Mouse (Mus musculus): Measurements from ENCODE around the gene Bsdc1.

Gene Bsdc1

GRCm38 (mm10) chr4:129479863-129480262 lies 18.5 kb downstream of the Bsdc1 start:
- CTCF ChIA-PET = no interaction called here

GRCm38 (mm10) chr4:129481090-129481489 lies 19.7 kb downstream of the Bsdc1 start:
- CTCF ChIA-PET = no interaction called here

- CTCF ChIA-PET = interaction anchor here (0.5 kb wide), 1 partner anchor 186 kb away, joined by 10 read pairs; no protein-coding TSS in a partner anchor
Observed at GRCm38 (mm10) chr4:129490972-129491880, 29.8 kb downstream of the Bsdc1 start, which contains the start of the genes Tssk3 and Fam229a. Tssk3 (minus strand) TSS chr4:129491022. Fam229a (plus strand) TSS chr4:129491190.

GRCm38 (mm10) chr4:129494681-129495080 lies 33.3 kb downstream of the Bsdc1 start:
- CTCF ChIA-PET = interaction anchor here (1.1 kb wide), 1 partner anchor 33 kb away, joined by 3 read pairs; the partner anchor contains the start of gene Bsdc1

GRCm38 (mm10) chr4:129495672-129496562 lies 34.5 kb downstream of the Bsdc1 start:
- CTCF ChIA-PET = interaction anchor here (1.1 kb wide), 1 partner anchor 34 kb away, joined by 3 read pairs; the partner anchor contains the start of gene Bsdc1

GRCm38 (mm10) chr4:129496631-129497030 lies 35.2 kb downstream of the Bsdc1 start:
- CTCF ChIA-PET = no interaction called here

- CTCF ChIA-PET = no interaction called here
Observed at GRCm38 (mm10) chr4:129498941-129499340, 37.6 kb downstream of the Bsdc1 start.

- CTCF ChIA-PET = no interaction called here
Observed at GRCm38 (mm10) chr4:129500017-129500416, 38.6 kb downstream of the Bsdc1 start.

- CTCF ChIA-PET = interaction anchor here (0.7 kb wide), 1 partner anchor 99 kb away, joined by 18 read pairs; no protein-coding TSS in a partner anchor
Observed at GRCm38 (mm10) chr4:129500607-129501566, 39.5 kb downstream of the Bsdc1 start.

- CTCF ChIA-PET = interaction anchor here (0.7 kb wide), 1 partner anchor 68 kb away, joined by 4 read pairs; no protein-coding TSS in a partner anchor
Observed at GRCm38 (mm10) chr4:129502327-129502888, 41.0 kb downstream of the Bsdc1 start.

- CTCF ChIA-PET = interaction anchor here (0.7 kb wide), 2 partner anchors 63 to 68 kb away, joined by 4 read pairs; no protein-coding TSS in a partner anchor
Observed at GRCm38 (mm10) chr4:129502901-129503444, 41.6 kb downstream of the Bsdc1 start.

GRCm38 (mm10) chr4:129505511-129505910 lies 44.1 kb downstream of the Bsdc1 start:
- CTCF ChIA-PET = no interaction called here

- CTCF ChIA-PET = interaction anchor here (0.7 kb wide), 2 partner anchors 14 to 501 kb away, joined by 3 to 4 read pairs; no protein-coding TSS in a partner anchor
Observed at GRCm38 (mm10) chr4:129507434-129508236, 46.3 kb downstream of the Bsdc1 start.

GRCm38 (mm10) chr4:129508237-129508515 lies 46.8 kb downstream of the Bsdc1 start:
- CTCF ChIA-PET = interaction anchor here (0.7 to 0.8 kb wide), 3 partner anchors 15 to 502 kb away, joined by 3 to 13 read pairs (median 4); no protein-coding TSS in a partner anchor

- CTCF ChIA-PET = interaction anchor here (0.6 to 0.8 kb wide), 4 partner anchors 16 to 129 kb away, joined by 3 to 13 read pairs (median 8); no protein-coding TSS in a partner anchor
Observed at GRCm38 (mm10) chr4:129508834-129509600, 47.6 kb downstream of the Bsdc1 start.

- CTCF ChIA-PET = interaction anchor here (0.6 to 0.7 kb wide), 2 partner anchors 36 to 130 kb away, joined by 3 to 12 read pairs; no protein-coding TSS in a partner anchor
Observed at GRCm38 (mm10) chr4:129509650-129510049, 48.3 kb downstream of the Bsdc1 start.

- CTCF ChIA-PET = no interaction called here
Observed at GRCm38 (mm10) chr4:129510723-129511412, 49.5 kb downstream of the Bsdc1 start.

Measured in spleen, embryonic (tissue).